Mouse (Mus musculus) heart, adult 2 months (tissue): Measurements from ENCODE around the gene Mrpl27. TPM values are rescaled to one million over a fixed set of nuclear protein-coding genes. Genes with fewer than 3 reads are reported as not detected.

Experiments used
- DNase-seq, 2 experiments: peaks; one replicate each; pipeline ENCODE4 v3.0.0; 2021
- H3K27ac ChIP-seq: fragments of 200-600 bp; 2 replicates; pipeline ENCODE4 v1.8.1; 2022
- H3K27me3 ChIP-seq: fragments of 200-500 bp; 2 replicates; pipeline ENCODE4 v1.6.1; 2012; ENCODE audit warnings: mild to moderate bottlenecking, low read length, inconsistent platforms, mixed read lengths; ENCODE audit not compliant: control insufficient read depth, insufficient read depth
- H3K36me3 ChIP-seq: fragments of 200-500 bp; 2 replicates; pipeline ENCODE4 v1.6.1; 2012; ENCODE audit warnings: low read length, inconsistent platforms; ENCODE audit not compliant: control insufficient read depth, insufficient read depth
- H3K4me1 ChIP-seq: fragments of 200-500 bp; 2 replicates; pipeline ENCODE4 v1.6.1; 2011; ENCODE audit warnings: low read length; ENCODE audit not compliant: control insufficient read depth, insufficient read depth
- H3K4me3 ChIP-seq: fragments of 200-600 bp; 2 replicates; pipeline ENCODE4 v1.8.1; 2022
- H3K79me2 ChIP-seq: fragments of 200-500 bp; replicated peaks from 2 replicates; pipeline ENCODE4 v1.6.1; 2012; ENCODE audit warnings: mild to moderate bottlenecking, inconsistent platforms, low read length, moderate library complexity, mixed read lengths; ENCODE audit not compliant: control insufficient read depth, insufficient read depth
- H3K9ac ChIP-seq: fragments of 200-500 bp; 2 replicates; pipeline ENCODE4 v1.6.1; 2012; ENCODE audit warnings: low read depth, mild to moderate bottlenecking, control low read depth, inconsistent platforms, low read length, mixed read lengths
- CTCF ChIP-seq: fragments of 200-600 bp; IDR thresholded peaks from 2 replicates; pipeline ENCODE4 v1.8.1; 2022; ENCODE audit warnings: antibody characterized with exemption, mild to moderate bottlenecking, moderate library complexity
- EP300 ChIP-seq: fragments of 200-500 bp; IDR thresholded peaks from 2 replicates; pipeline ENCODE4 v1.6.1; 2011; ENCODE audit warnings: low read depth, low read length, control low read depth; ENCODE audit not compliant: insufficient read depth
- POLR2A ChIP-seq: fragments of 200-500 bp; IDR thresholded peaks from 2 replicates; pipeline ENCODE4 v1.6.1; 2011; ENCODE audit warnings: mild to moderate bottlenecking, low read depth, low read length, control low read depth; ENCODE audit not compliant: insufficient read depth
- WGBS: fragments of 180-500 bp; shearing (Covaris S2); methylation state at CpG from one replicate; pipeline ENCODE4 v1.1.7; 2018; 5-methylcytosine and 5-hydroxymethylcytosine counted together
- intact Hi-C: fragments of 180-260 bp; cut with DNase I; formaldehyde crosslinking; loops from one replicate; pipeline ENCODE4 v1.15.1; 2025
- polyA plus RNA-seq: library from polyadenylated mRNA; depleted of rRNA; stranded (reverse); fragments of >200 nt; gene quantifications from 2 replicates; pipeline ENCODE4 v1.2.3, GENCODE M21; 2012
- total RNA-seq, 2 experiments: library from RNA; stranded (reverse); gene quantifications; 2 replicates each; pipeline ENCODE4 v1.2.3; 2021

The Mrpl27 gene
- total and polyA plus RNA-seq, 3 experiments: 54.9 to 67.0 (median 59.5) TPM

DNA sequence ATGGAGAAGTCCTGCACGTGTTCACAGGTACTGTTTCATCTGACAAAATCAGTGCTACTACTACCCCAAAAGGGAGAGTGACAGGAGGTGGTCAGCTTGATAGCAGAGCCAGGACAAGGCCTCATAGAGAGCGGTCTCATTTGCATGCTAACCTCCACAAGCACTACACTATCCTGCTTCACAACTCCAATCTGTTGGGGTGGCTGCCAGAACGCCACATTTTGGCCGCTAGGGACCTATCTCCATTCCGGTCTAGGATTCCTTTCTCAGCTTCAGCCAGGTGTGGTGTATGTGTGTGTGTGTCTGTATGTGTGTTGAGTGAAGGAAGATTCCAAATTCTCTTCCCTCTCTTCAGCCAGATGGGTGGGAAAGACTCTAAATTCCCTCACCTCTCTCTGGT lies 21.9 kb downstream of the Mrpl27 start:
- TF ChIP-seq EP300 (no peak), CTCF (no peak), POLR2A (no peak)
- 58% methylated on average over 5 of the region's 5 CpGs for WGBS
- Histone ChIP-seq H3K79me2 (peaks cover 5% of the 10 kb centered on the region; the same call in 1 of the 2 replicates), H3K4me1 (peaks cover 12% of the 10 kb centered on the region), H3K27ac (no peak overlapping the region), H3K27me3 (no peaks in the 10 kb centered on the region), H3K36me3 (no peaks in the 10 kb centered on the region), H3K9ac (no peak overlapping the region), H3K4me3 (no peak overlapping the region)
- no peak for DNase-seq
- intact Hi-C loops: loop anchor here (2.0 kb wide), 1 partner anchor 21 kb away; no protein-coding TSS in a partner anchor

DNA sequence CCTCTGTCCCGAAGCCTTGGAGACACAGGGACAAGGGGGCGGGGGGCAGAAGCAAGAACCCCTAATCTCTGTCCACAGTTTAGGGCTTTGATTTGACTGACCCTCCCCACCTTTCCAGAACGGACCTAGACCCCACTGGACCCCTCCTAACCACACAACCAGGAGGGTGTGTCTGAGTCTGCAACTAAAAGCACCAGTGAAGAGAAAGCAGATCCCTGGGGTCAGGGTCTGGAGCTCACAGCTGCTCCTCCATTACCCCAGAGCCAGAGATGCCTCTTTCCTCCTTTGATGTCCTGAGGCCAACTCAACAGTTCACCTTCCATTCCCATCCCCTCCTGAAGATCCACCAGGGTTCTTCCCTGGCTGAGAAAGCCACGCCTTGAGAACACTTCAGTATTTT lies 22.7 kb downstream of the Mrpl27 start:
- Histone ChIP-seq H3K27ac (peak overlapping the region; percentile 86; the same call in 1 of the 2 replicates), H3K4me1 (peaks cover 12% of the 10 kb centered on the region), H3K79me2 (peaks cover 5% of the 10 kb centered on the region; the same call in 1 of the 2 replicates), H3K36me3 (no peaks in the 10 kb centered on the region), H3K9ac (peak overlapping the region; percentile 98), H3K4me3 (peak overlapping the region; percentile 77), H3K27me3 (no peaks in the 10 kb centered on the region)
- DNase-seq: no peak
- TF ChIP-seq POLR2A (no peak), EP300 (no peak), CTCF (no peak)
- 42% methylated on average over 4 of the region's 4 CpGs for WGBS
- intact Hi-C loops: no loop called here

DNA sequence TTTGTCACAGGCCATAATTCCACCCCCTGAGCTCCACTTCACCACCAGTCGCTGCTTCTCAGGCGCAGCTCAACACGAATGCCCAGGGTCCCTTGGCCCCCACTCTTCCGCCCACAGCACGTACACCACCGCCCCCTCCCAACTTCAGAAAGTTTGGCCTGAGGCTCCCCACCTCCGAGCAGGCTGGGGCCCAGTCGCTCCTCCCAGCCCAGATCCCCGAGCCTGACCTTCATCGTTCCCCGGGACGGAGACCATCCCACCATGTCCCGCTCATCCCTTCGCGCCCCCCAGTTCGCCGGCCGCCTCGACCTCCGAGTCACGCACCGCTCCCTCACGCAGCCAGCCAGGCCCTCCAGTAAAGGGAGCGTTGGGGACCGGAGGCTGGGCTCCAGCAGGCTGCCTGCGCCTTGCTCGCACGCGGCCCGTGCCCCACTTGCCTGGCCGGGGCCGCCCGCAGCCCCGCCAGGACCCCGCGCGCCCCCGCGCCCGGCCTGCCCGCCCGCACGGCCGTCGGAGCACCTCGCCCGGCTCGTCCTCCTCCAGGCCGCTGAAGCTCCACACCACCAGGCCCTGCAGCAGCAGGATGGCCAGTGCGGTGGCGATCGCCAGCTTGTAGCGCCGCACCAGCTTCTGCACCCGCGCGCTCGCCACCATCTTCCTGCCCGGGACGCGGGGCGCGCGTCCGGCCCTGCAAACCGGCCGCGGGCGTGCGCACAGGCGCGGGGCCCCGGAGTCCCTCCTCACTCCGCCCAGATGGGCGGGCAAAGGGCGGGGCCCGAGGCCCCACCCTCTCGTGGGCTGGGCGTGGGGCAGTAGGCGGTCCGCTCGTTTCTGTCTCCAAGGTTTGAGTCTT lies 23.4 kb downstream of the Mrpl27 start, which contains the start of gene Xylt2:
Gene Xylt2, minus strand, starts transcription at position 762 of the 853 bp plus-strand sequence.
- WGBS: under 1% methylated on average over 81 of the region's 82 CpGs
- no peaks in the 10 kb centered on the region for H3K27me3 ChIP-seq

DNA sequence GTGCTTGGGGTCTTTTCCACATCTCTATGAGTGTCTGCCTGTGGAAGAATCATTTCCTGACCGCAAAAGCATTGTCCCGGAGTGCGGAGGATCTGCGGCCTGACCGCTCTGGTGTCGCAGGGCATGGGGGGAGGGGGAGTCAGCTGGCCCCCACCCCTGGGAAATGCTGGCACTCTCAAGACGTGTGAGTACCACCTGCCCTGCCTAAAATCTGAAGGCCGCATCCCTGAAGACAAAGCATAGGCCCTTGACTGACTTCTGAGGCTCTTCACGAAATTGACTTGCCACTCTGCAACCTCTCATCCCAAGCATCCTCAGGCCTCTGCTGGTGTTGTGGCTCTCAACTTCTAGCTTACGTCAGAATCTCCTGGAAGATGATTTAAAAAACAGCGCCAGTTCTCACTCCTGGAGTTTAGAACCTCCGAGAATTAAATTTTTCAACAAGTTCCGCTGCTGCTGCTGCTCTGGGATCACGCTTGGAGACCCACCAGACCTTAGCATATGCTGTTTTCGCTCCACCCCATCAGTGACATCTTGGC lies 24.1 kb downstream of the Mrpl27 start:
- peaks cover 13% of the 10 kb centered on the region for H3K4me1 ChIP-seq
- H3K27ac ChIP-seq: peak overlapping the region; percentile 12; the same call in 1 of the 2 replicates
- peak overlapping the region; percentile 59 for H3K9ac ChIP-seq
- peak overlapping the region; percentile 77 for H3K4me3 ChIP-seq
- no peaks in the 10 kb centered on the region for H3K36me3 ChIP-seq
- 26% methylated on average over 15 of the region's 15 CpGs for WGBS
- no peak for DNase-seq
- TF ChIP-seq POLR2A (no peak), CTCF (no peak), EP300 (no peak)
- peaks cover 5% of the 10 kb centered on the region; the same call in 1 of the 2 replicates for H3K79me2 ChIP-seq
- no peaks in the 10 kb centered on the region for H3K27me3 ChIP-seq
- intact Hi-C loops: no loop called here

More for the DNA sequence above, 23.4 kb downstream of the Mrpl27 start, which contains the start of gene Xylt2:
- TF ChIP-seq POLR2A (peak; percentile 73), CTCF (no peak)
- H3K4me3 ChIP-seq: peak within 1 kb of the TSS; percentile 77
- H3K79me2 ChIP-seq: peaks cover 5% of the 10 kb centered on the region; the same call in 1 of the 2 replicates
- peak within 1 kb of the TSS; percentile 86 for H3K27ac ChIP-seq
- intact Hi-C loops: no loop called here
- H3K4me1 ChIP-seq: peaks cover 13% of the 10 kb centered on the region
- no peaks in the 10 kb centered on the region for H3K36me3 ChIP-seq
- peak; percentile 96 to 98 for DNase-seq
- H3K9ac ChIP-seq: peak within 1 kb of the TSS; percentile 98

DNA sequence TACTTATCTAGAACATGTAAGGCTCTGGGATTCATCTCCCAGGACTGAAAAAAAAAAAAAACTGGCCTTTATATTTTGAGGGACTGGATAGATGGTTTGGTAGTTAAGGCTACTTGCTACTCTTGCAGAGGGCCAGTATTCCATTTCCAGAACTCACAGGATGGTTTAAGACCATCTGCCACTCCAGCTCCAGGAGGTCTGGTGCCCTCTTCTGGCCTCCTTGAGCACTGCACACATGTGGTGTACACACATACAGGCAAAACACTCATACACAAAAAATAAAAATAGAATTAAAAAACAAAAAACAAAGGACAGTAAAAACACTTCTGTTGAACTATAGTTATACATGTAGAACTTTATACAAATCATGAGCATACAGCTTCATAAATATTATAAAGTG lies 27.1 kb downstream of the Mrpl27 start:
- H3K79me2 ChIP-seq: peaks cover 4% of the 10 kb centered on the region; the same call in 1 of the 2 replicates
- intact Hi-C loops: no loop called here
- no peaks in the 10 kb centered on the region for H3K27me3 ChIP-seq
- H3K9ac ChIP-seq: no peak overlapping the region
- peaks cover 12% of the 10 kb centered on the region for H3K4me1 ChIP-seq
- TF ChIP-seq CTCF: peak; percentile 51
- no peak for TF ChIP-seq EP300
- H3K4me3 ChIP-seq: no peak overlapping the region
- H3K36me3 ChIP-seq: no peaks in the 10 kb centered on the region
- H3K27ac ChIP-seq: peak overlapping the region; percentile 51
- DNase-seq: no peak

DNA sequence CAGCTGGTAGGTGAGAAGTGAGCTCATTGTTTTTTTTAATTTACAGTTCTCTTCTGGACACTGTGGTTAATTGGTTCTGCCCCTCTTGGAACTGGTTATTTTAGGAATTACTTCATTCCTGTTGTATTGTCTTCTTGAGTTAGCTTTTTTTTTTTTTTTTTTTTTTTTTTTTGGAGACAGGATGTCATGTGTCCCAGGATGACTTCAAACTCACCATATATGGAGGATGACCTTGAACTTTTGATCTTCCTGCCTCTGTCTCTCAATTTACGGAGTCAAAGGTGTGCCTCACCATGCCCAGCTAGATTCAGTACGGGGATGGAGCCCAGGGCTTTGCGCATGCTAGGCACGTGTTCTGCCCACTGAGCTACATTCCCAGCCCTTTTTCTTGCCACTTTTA lies 28.1 kb downstream of the Mrpl27 start:
- TF ChIP-seq CTCF (no peak), EP300 (no peak), POLR2A (no peak)
- Histone ChIP-seq H3K4me1 (peaks cover 4% of the 10 kb centered on the region), H3K79me2 (peaks cover 3% of the 10 kb centered on the region; the same call in 1 of the 2 replicates), H3K27ac (peak overlapping the region; percentile 51), H3K36me3 (no peaks in the 10 kb centered on the region), H3K9ac (no peak overlapping the region), H3K4me3 (no peak overlapping the region), H3K27me3 (no peaks in the 10 kb centered on the region)
- intact Hi-C loops: no loop called here
- no peak for DNase-seq
- WGBS: 63% methylated on average over 4 of the region's 4 CpGs
